Mouse (Mus musculus) hematopoietic stem cell, adult 5-6 weeks (primary cell): Measurements from ENCODE around the gene Chrna5. TPM values are rescaled to one million over a fixed set of nuclear protein-coding genes. Genes with fewer than 3 reads are reported as not detected.

Experiments
- total RNA-seq: library from RNA; stranded (forward); fragments of 172-1452, 232-1000 nt; gene quantifications from 2 replicates; pipeline ENCODE4 v1.2.3, GENCODE M21; 2017

The Chrna5 gene
- total RNA-seq, 1 experiment from 2014 or later, result not detected

Other genes starting within 250 kb of the Chrna5 start
- 68.3 and 98.6 TPM in 2 replicates for gene Wdr61, start 246.4 kb upstream of the Chrna5 start, total RNA-seq
- not detected in 2 replicates for gene Crabp1, start 216.1 kb upstream of the Chrna5 start, total RNA-seq
- gene Ireb2, start 117.1 kb upstream of the Chrna5 start, total RNA-seq, result 54.0 and 61.2 TPM in 2 replicates
- 0.40 and 1.1 TPM in 2 replicates for gene Hykk, start 63.6 kb upstream of the Chrna5 start, total RNA-seq
- gene Psma4, start 30.1 kb upstream of the Chrna5 start, total RNA-seq, result 327 and 385 TPM in 2 replicates
- gene AY074887, start 29.9 kb upstream of the Chrna5 start, total RNA-seq, result 3.9 TPM in 1 of 2 replicates, not detected in the other
- gene Chrna3, start 45.7 kb downstream of the Chrna5 start, total RNA-seq, result not detected in 2 replicates
- gene Chrnb4, start 67.9 kb downstream of the Chrna5 start, total RNA-seq, result not detected in 2 replicates
- gene Ube2q2, start 168.0 kb downstream of the Chrna5 start, total RNA-seq, result 48.0 and 56.2 TPM in 2 replicates
- gene Fbxo22, start 228.0 kb downstream of the Chrna5 start, total RNA-seq, result 44.5 and 60.9 TPM in 2 replicates